Mouse (Mus musculus) lung, adult 18-20 months (tissue): ENCODE measurements around the gene Rem2.

Experiments
- DNase-seq, 2 experiments: peaks; one replicate each; pipeline ENCODE4 v3.0.0; 2022; ENCODE audit warnings: mixed read lengths in 2 of 2

Rem2 gene

DNA sequence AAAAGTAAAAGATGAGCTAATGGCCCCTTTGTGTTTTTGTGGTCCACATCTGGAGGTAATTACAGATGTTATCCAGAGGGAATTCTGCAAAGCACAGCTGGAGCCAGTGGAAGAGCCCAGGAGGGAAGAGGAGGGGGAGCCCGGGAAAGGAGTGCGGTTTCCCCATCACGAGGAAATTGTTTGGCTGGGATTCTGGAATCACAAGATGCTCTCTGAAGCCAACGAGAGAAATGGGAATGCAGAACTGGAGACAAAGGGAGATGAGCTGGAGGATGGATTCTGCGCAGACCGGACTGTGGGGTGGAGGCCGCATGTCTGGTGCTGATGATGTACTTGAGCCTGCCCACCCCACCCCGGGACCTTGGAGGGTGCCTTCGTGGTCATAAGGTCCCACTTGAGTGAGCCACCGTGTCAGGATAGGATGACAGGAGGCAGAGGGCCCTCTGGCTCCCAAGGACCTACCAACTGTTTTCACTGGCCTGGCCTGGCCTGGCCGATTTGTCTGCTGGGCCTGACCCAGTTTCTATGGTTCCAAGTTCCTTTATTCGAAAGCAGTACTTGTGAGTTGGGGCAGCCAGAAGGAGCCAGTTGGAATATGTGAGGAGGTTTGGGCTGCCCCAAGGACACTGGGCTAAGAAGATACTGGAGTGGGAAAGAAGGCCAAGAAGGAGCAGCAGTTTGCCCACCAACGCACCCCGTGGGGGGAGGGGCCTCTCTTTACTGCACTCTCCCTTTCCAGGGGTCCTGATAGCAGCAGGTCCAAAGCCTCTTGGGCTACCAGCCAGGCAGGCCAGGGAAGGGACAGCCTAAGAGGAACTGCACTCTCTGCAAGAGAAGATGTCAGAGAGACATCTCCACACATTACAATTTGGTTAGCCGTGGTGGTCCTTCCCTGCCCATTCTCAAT is 31.9 kb upstream of the Rem2 start:
- peak; percentile 38 to 45 for DNase-seq

DNA sequence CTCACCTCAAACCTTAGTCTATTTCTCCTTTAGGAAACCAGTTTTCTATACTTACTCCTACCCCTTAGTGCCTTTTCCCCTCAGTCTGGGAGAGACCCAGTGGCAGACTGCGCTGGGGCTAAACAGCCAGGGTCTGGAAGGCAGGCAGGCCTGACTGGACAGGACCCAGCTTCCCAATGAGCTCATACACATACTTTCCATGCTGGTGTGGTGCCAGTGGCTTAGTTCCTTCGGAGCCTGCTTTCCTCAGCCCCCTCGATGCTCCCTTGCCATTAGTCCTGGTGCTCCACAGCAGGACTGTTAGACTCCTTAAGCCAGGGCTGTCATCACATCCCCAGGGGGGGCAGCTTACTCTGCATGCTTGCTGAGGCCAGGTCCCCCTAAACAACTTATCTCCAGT is 30.4 kb upstream of the Rem2 start:
- no peak for DNase-seq

- peak; percentile 36 to 63 for DNase-seq
Observed at GRCm38 (mm10) chr14:54453566-54453965, 22.3 kb upstream of the Rem2 start.

DNA sequence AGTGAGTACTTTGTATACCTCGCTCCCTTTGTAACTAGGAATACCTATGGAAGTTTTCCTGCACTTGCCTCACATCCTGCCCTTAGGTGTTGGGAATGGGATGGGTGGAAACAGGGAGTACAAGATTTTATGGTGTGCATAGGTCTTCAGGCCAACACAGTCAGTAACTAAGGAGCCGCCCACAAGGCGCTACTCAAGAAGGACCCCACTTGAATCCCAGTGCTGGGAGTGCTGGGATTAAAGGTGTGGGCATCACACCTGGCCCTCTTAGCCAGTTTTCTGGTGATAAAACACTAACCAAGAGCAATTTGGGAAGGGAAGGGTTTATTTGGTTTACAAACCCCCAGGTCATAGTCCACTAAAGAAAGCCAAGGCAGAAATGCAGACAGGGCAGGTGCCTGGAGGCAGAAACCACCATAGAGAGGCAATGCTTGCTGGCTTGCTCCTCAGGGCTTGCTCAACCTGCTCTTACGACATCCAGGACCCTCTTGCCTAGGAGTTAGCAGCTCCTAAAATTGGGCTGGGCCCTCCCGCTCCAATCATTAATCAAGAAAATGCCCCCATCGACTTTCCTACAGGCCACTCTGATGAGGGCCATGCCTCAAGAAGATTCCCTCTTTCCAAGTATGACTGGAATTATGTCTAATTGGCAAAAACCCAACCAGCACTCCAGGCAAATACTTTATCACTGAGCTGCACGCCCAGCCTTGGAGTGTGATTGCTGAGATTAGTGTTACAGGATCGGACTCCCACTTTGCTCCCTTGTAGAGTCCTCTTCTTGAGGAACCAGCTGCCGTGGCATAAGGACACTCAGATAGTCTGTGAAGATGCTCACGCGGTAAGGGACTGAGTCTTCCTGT is 21.0 kb upstream of the Rem2 start:
- DNase-seq = peak; percentile 56 to 71

DNA sequence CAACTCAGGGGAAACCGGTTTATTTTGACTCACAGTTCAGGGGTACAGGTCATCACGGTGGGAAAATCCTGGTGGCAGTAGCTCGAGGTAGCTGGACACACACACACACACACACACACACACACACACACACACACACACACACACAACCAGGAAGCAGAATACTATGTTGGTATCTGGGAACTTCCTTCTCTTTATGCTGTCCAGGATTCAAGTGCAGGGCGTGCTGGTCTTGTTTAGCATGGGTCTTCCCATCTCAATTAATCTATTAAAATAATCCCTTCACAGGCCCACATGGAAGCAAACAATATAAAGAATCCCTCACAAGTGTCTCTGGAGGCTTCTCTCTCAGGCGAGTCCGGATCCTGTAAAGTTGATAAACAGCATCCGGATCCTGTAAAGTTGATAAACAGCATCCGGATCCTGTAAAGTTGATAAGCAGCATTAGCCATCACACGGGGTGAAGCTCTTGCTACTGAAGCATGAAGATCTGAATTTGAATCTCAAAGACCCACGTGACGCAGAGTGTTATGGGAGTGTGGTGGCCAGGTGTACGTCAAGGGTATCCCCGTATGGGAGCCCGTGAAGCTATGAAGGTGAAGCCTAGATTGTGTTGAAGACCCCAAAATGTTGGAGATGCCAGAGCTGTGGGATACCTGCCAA is 17.9 kb upstream of the Rem2 start:
- no peak for DNase-seq

DNA sequence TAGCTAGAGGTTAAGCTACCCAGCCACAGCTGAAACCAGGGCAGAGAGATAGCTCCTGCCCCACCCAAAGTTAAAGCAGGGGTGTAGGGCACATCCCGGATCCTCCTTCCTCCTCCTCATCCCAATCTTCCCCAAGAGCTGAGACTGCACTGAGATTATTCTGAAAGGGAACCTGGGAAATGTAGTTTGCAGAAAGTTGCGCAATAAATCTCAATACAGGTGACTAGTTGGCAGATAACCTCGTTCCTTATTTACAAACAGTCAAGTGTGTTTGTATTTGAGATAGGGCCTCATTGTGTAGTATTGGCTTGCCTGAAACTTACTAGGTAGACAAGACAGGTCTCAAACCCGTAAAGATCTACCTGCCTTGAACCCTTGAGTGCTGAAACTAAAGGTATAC is 13.8 kb upstream of the Rem2 start:
- no peak for DNase-seq

DNA sequence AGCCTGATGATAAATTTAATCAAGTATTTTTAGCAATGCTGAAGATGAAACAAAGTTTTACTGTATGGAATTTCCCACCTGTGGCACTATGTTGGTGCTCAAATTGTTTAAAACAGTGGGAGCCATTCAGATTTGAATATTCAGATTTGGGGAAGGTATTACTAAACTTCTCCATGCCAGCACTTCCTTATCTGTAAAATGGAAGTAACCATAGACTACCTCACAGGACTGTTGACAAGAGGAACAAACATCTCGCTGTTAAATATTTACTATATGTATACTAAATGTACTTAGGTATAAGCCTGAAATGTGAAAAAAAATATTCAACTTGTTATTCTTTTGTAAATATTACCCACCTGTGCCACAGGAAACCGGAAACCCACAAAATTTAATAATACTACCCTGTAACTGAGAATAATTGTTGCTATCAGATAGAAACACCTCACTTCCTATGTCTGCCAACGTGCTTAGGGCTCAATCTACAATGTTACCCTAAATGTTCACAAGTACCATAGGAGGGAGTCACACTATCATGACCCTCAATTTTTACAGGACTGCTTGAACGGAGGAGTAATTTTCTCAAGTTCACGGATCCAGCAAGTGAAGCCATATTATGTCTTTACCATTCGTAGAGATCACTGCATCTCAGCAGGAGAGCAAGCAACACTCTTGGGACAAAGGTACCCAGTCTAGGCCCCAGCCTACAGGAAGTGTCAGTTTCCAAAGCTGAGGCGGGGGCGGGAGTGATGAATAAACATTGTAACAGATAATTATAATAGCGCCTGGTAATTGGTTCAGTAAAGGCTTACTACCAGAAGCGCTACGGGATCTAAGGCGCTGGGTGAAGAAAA is 12.6 kb upstream of the Rem2 start:
- DNase-seq = no peak

- peak; percentile 90 to 91 for DNase-seq
Observed at GRCm38 (mm10) chr14:54463959-54464292, 12.0 kb upstream of the Rem2 start, which contains the start of gene Lrp10. TSS of gene Lrp10 (plus strand) at chr14:54464137.

GRCm38 (mm10) chr14:54464293-54465005 is 11.5 kb upstream of the Rem2 start:
- DNase-seq = peak; percentile 87 to 89

DNA sequence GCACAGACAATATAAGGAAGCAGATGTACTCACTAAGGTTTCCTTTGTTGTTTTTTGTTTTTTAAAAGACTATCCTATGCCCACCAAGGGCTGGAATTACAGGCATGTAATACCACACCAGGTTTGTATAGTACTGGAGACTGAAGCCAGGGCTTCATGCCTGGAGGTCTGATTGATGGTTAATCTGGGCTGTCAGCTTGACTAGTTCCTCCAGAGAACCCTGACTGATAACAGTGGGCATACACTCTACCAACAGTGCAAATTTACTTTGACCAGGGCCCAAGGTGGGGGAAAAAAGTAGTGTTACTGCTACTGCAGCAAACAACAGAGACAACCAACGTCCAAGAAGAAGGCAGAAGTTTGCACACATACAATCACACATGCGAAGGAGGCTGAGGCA is 4.4 kb upstream of the Rem2 start:
- DNase-seq = no peak

DNA sequence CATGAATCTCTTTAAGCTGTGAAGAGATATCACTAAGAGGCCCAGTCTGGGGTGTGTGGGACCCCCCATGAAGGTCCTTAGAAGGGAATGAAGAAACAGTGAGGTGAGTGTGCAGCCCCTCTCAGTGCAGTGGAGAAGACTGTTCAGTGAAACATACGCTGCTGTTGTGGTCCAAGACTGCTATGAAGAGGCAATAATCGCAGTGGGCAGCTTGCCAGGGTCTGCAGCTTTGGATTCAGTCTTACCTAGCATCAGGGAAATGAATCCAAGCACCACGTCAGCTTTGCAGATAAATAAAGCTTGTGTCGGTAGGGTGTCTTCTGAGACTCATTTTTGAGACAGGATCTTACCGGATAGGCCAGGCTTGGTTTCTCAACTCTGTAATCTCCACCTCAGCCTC is 3.2 kb upstream of the Rem2 start:
- no peak for DNase-seq

GRCm38 (mm10) chr14:54474744-54475143 is 1.2 kb upstream of the Rem2 start:
- no peak for DNase-seq

- DNase-seq = no peak
Observed at GRCm38 (mm10) chr14:54477172-54477909, 1.4 kb downstream of the Rem2 start.

DNA sequence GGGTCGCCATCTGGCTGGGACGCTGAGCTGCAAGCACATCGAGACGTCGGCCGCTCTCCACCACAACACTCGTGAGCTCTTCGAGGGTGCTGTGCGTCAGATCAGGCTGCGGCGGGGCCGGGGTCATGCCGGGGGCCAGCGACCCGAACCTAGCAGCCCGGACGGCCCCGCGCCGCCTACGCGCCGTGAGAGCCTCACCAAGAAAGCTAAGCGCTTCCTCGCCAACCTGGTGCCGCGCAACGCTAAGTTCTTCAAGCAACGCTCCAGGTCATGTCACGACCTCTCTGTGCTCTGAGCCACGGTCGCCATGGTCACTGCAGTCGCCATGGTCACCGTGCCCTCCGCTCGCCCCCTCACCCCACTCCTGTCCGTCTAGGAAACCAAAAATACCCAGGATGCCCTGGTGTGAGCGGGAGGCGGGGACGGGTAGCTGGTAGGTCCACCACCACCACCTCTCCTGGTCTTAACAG is 3.6 kb downstream of the Rem2 start:
- peak; percentile 56 to 74 for DNase-seq

DNA sequence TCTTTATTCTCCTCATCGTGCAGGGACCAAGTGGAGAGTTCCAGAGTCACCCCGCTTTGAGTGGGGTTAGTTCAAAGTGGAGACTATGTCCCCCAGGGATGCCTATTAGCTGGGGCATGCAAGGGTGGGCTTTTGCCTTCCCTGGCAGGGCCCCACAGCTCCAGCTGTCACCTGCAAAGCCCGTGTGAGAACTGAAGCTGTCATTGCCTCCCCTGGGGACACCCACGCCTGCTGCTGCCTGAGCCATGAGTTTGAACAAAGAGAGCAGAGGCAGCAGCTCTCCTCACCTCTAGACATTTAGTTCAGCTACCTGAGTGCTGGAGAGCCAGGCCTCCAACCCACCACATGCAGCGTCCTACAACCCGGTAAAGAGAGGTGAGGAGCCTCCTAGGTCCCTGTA is 4.8 kb downstream of the Rem2 start:
- DNase-seq = no peak

DNA sequence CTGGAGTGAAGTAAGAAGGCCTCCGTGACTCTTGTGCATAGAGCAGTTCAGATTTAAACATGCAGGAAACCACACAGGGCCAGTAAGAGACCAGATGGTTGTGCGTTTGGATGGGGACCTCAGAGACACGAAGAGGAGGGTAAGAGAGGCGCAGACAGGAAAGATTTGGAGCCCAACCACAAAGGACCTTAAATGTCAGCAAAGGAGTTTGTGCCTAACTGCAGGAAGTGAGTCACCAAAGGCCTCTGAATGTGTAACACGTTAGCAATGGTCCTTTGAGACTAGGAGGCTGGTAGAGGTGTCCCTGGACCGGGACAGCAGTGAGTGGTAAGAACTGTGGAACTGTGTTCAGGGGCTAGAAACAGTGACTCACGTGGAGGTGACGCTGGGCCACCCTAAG is 5.5 kb downstream of the Rem2 start:
- no peak for DNase-seq

GRCm38 (mm10) chr14:54482498-54482897 is 6.6 kb downstream of the Rem2 start:
- DNase-seq = peak in 1 of 2 experiments; percentile 38

DNA sequence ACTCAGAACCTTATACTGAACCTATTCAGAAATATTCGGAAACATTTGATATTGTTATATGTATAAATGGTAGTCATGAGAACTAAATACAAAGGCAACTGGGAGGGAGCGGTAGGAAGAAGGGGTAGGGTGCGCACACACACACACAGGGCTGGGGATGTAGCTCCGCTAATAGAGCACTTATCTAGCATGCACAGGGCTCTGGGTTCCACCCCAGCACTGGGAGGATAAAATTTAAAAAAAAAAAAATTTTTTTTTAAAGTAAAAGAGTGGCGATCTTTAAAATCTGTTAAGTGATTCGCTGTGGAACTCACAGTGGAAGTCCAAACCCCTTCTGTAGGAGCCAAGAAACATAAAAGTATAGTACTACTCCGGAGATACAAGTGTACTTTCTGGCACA is 10.0 kb downstream of the Rem2 start:
- DNase-seq = no peak

DNA sequence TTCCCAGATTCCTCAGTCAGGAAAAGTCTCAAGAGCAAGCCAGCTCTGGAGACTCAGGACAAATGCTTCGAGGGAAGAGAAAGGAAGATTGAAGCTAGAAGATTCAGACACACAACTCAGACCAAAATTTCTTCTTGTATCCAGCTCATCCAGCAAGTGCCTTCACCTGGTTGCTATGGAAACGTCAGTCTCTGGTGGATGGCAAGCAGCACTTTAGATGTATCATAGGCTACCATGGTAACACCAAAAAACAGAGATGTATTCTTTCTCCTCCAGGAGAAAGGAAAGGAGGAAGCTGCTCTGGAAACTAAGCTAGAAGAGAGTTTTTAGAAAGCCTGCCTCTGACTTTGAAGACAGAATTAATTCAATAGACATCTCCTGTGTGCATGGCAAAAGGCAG is 11.8 kb downstream of the Rem2 start:
- DNase-seq = no peak

GRCm38 (mm10) chr14:54488350-54488749 is 12.4 kb downstream of the Rem2 start:
- no peak for DNase-seq
